Mouse (Mus musculus): ENCODE measurements around the gene Polk. TPM values are rescaled to one million over a fixed set of nuclear protein-coding genes. Genes with fewer than 3 reads are reported as not detected.

Polk gene
- total RNA-seq (2021): 1 to 10 TPM; 7.1 to 8.8 TPM
- long read RNA-seq, experiment 1, partial matches to known transcripts: 1 of 2 reads
- long read RNA-seq, experiment 1, other reads (novel, unspliced or antisense): 1 of 2 reads
- long read RNA-seq, experiment 2, full-length matches to known transcripts: 2 of 6 reads
- long read RNA-seq, experiment 2, partial matches to known transcripts: 1 of 6 reads
- long read RNA-seq, experiment 2, other reads (novel, unspliced or antisense): 3 of 6 reads

DNA sequence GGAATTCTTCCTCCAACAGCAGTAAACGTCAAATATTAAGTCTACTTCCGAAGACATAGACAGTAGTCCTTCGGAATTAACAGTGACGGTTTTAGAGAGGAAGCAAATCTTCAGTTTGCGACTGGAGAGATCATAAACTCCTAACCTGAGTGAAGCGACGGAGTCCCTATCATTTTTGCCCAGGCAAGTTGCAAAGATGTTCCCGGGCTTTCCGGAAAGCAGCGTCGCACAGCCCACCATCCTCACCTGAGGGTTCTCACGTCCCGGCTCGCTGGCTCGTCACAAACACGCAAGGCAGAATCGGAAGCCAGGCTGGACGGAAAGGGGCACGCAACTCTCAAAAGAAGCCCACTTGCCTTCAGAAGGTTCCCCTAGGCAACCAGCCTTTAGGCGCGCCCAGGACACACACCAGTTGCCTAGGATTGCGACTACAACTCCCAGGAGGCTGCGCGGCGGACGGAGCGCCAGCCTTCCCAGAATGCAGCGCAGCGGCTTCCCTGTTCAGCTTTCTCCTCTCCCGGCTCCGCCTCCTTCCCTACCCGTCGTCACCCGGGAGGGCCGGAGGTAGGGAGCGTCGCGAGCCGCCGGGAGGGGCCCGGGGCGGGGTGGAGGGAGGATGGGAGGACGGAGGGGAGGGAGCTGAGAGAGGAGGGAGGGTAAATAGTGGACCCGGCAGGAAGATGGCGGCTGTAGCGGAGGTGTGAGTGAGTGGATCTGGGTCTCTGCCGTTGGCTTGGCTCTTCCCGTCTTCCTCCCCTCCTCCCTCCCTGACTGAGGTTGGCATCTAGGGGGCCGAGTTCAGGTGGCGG lies at the start of gene Polk, which contains the start of gene Col4a3bp:
Polk (minus strand) TSS at position 499 of the 809 bp plus-strand sequence.
Col4a3bp (plus strand) TSS at position 538 of the 809 bp plus-strand sequence.
- peak; percentile 91 to 95 for DNase-seq (ENCODE audit: low spot score in 2 of 2)

DNA sequence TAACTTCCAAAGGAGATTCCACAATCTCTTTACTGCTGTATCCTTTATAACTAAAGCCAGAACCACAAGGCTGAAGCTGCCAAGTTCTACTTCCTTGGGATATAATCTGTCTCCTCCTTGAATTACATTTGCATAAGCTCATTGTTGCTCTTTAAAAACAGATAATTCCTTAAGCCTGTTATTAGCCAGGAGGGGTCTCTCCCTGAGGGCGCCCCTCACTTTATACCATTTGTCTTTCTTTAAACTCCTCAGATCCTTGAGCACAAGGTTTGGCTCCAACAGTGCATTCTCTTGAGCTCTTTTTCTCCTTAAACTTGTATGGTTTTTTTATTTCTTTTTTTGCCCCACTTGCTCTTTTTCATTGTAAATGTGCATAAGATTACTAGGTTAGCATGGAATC lies 46.3 kb upstream of the Polk start:
- no peak for DNase-seq (ENCODE audit: low spot score in 2 of 2)

DNA sequence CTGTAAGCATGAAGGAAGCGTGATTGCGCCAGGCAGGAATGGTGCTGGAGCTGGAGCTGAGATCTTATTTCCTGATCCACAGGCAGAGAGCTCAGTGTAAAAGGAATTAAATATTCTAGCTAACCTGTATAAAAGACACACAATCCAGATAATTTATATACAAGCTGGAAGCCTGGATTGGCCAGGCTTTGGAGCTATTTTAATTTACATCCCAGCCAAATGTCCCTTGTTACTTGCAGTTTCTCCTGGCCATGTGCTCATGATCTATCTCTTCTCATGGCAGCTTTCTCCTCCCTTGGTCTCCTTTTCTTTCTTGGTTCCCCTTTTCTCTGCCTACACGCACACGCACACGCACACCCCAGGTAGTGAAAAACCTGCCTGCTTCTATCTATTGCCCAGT lies 44.2 kb upstream of the Polk start:
- no peak for DNase-seq (ENCODE audit: low spot score in 2 of 2)

DNA sequence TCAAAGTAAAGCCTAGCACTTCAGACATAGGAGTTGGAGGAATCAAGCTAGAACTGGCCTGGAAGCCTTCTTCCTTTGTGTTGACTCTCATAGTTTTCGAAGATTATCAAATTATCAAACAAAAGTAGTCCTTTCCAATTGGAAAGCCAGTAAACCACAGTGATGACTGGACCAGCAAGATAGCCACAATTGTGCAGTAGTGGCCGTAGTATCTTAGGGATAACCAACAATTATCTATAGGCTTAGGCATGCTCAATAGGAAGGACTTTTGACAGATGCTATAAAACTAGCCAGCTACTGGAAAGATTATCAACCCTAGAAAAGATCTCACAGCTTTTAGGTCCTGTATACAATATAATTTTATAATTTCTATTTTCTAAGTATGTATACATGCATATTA lies 41.8 kb upstream of the Polk start:
- no peak for DNase-seq (ENCODE audit: low spot score in 2 of 2)

DNA sequence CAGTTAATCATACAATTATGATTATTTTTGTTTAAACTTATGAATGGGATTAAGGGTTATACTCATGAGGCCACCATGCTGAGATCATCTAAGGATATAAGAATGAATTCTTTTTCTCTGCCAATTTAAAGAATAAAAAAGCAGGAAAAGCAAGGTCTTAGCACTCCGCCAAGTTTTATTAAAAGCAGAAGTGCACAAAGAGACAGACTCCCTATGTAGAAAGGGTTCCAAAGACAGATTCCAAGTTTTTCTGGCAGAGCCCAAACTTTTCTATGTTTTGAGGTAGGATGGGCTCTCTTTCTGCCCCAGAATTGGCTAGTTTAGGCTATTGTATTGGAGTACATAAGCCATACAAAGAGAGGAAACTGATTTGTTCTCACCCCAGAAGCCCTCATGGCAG lies 37.6 kb upstream of the Polk start:
- DNase-seq (ENCODE audit: low spot score in 2 of 2): no peak

DNA sequence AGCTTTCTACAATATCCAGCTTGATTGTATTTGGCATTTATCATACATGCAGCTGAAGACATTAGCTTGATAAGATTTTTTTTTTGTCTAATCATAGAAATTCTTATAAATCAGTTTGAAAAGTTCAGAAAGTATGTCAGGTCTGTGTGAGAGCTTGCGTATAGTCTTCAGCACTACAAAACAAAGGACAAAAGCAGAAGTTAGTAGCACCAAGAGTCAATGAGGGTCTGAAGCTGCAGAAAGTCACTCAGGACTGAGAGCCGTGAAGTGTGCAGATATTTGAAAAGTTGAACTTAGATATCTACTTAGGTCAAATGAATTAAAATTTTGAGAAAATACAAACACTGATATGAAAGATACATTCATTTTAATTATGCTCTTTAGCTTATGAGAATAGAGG lies 36.7 kb upstream of the Polk start:
- no peak for DNase-seq (ENCODE audit: low spot score in 2 of 2)

DNA sequence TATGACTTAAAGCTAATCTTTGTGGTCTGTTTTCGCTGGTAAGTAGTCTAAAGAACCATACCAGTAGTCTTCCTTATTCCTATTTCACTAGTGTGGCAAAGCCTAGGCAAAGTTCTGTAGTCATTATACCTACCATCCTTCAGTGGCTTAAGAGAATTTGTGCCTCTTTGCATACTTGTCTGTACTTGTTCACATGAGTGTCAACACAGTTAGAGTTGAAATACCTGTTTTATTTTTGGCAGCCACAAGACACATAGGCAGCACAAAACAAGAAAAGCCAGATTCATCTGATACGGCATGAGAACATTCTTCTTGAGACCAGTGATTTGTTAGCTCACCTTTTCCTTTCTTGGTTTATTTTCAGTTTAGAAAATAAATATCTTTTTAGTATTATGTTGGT lies 31.8 kb upstream of the Polk start:
- DNase-seq (ENCODE audit: low spot score in 2 of 2): no peak

DNA sequence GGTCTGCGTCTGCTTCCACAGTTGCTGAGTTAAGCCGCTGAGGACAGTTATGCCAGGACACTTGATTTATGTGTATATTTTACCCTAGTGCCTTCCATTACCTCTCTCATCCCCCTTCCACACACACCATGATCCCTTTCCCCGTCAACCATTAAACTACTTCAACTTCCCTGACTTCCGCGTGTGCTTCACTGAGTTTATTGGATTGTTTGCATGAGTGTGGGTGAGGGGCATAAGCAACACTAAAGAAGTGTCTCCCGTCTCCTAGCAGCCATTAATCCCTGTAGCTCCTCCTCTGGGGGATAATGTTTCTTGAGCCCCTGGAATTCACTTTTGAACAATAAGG lies 28.6 kb upstream of the Polk start:
- DNase-seq (ENCODE audit: low spot score in 2 of 2): no peak

DNA sequence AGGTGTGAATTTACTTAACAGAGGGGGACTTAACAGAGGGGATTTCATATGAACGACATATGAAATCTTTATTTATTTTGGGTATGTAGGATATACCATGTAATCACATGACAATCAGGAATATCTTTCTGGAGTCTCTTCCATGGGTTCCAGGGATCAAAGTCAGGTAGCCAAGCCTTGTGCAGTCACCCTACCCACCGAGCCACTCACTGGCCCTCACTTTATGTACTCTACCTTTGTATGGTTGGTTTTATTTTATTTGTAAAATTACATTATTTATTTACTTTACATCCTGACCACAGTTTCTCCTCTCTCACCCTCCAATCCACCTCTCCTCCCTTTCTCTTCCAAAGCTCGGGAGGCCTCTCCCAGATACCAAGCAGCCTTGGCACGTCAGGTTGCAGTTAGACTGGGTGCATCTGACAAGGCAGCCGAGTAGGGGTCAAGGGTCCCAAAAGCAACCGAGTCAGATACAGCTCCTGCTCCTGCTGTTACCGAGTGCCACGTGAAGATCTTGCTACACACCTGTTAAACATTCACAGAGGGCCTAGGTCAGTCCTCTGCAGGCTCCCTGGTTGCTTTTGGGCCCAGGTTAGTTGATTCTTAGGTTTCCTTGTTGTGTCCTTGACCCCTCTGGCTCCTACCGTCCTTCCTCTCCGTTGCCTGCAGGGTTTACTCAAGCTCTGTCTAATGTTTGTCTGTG lies 28.1 kb upstream of the Polk start:
- DNase-seq (ENCODE audit: low spot score in 2 of 2): no peak

DNA sequence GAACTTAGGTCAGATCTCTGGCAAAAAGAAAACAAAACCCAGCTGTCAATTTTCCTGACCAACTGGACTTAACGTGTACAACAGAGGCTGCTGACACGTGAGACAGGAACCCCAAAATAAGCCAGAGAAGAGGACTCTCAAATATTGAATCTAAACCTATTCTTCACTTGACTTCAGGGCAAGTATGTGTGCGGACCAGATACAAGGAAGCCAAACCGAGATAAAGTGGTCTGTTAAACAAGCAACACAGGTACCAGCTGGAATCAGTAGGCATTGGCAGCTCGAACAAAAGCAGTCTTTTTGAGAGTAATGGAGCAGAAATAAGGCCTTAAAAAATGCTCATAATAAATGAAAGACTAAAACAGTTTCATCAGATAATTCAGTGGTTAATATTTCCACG lies 25.6 kb upstream of the Polk start:
- DNase-seq (ENCODE audit: low spot score in 2 of 2): no peak

DNA sequence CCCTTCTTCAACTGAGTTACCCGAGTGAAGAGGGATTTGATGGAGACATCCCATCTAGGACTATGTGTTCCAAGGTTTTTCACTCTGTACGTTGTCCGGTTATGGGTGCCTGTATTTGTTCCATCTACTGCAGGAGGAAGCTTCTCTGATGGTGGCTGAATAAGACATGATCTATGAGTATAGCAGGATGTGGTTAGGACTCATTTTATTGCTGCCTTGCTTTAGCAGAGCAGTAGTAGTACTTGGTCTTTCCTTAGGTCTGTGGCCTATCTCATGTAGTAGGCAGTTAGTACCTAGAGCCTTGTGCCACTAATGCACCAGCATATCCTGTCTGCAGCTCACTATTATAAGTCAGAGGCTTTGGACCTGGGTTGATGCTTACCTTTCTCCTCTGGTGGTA lies 12.7 kb upstream of the Polk start:
- no peak for DNase-seq (ENCODE audit: low spot score in 2 of 2)

DNA sequence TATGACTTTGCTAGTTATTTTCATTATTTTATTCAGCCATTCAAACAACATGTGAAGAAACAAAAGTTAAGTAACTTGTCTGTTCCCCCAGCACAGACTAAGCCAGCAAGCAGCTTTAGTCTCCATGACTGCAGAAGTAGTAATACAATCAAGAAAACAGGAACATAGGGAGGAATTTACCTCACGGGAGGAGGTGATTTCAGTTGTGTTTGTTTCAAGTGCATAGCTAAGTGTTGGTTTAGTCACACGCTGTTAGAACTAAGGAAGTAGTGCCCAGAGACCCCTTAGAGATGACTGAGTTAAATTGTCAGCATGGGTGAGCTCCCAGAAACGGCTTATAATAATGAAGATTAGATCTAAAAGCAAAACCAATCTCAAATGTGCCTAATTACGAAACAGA lies 5.6 kb upstream of the Polk start:
- DNase-seq (ENCODE audit: low spot score in 2 of 2): no peak

DNA sequence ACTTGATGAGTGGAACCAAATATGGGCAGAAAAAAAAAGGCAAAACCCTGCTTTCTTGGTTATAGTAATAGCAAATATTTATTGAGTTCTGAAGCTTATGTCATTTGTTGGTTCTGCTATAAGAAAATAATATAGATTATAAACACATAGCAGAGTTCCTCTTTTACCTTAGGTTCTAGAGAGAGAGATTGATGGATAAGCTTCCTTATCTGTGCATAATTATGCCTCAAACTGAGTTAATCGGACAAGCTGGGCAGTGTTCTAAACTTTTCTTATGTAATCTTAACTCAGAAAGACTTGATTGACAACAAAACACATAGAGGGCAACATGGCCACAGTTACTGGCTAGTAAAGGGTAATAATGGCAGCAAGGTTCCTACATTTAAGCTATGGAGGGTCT lies 4.9 kb upstream of the Polk start:
- no peak for DNase-seq (ENCODE audit: low spot score in 2 of 2)

DNA sequence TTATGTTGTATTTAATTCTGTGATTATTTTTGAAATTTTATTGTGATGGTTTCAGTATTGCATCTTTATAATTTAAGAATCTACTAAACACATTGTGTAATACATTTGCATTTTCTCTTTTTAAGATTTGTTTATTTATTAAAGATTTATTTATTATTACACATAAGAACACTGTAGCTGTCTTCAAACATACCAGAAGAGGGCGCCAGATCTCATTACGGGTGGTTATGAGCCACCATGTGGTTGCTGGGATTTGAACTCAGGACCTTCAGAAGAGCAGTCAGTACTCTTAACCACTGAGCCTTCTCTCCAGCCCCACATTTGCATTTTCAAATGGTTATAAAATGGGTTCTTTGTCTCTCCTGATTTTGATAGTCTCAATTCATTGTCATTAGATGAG lies 2.1 kb upstream of the Polk start:
- no peak for DNase-seq (ENCODE audit: low spot score in 2 of 2)

DNA sequence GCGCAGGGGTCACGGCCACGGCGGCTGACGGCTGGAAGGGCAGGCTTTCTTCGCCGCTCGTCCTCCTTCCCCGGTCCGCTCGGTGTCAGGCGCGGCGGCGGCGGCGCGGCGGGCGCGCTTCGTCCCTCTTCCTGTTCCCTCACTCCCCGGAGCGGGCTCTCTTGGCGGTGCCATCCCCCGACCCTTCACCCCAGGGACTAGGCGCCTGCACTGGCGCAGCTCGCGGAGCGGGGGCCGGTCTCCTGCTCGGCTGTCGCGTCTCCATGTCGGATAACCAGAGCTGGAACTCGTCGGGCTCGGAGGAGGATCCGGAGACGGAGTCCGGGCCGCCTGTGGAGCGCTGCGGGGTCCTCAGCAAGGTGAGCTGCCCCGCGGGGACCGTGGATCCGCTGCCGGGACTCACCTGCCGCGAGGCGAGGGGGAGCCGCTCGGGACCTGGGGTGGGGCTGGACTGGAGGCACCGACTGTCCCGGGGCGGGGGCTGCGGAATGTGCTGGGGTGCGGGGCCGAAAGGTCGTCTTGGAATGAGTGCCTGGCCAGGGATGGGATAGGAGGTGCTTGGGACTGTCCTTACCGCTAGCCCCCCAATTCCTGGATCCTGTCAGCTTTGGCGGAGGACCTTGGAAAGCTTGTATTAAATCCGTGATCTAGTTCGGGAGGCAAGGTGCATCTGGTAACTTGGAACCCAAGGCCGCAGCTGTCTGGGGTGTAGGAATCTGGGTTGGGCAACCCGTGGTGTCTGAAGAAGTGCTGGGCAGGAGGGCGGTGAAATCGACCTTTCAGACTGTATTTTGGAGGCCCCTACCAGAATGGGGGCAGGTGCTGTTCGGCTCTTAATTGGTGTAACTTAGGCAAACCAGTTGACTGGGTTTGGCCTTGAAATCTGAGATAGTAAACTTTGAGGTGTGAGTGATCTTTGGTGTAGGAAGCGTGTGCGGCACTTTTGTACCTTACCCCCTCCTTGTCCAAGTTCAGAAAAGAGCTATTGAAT lies 817 bp upstream of the Polk start:
- DNase-seq (ENCODE audit: low spot score in 2 of 2): peak; percentile 42 to 65

DNA sequence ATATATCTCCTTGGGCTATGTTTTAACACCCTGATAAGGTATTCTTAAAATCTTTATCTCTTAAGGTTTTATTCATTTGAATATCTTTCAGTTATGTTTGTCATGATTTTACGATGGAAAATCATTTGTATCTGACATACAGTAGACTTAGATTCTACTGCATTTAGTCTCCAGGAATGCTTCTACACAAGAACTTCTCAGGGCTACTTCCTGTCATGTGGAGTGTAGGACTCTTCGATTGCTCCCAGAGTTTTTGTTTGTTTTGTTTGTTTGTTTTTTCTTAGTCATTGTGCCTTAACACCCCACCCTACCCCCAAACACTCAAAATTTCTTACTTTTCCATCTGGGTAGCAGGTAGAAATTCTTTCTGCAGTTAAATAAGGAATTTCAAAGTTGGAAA lies 998 bp downstream of the Polk start:
- DNase-seq (ENCODE audit: low spot score in 2 of 2): no peak

DNA sequence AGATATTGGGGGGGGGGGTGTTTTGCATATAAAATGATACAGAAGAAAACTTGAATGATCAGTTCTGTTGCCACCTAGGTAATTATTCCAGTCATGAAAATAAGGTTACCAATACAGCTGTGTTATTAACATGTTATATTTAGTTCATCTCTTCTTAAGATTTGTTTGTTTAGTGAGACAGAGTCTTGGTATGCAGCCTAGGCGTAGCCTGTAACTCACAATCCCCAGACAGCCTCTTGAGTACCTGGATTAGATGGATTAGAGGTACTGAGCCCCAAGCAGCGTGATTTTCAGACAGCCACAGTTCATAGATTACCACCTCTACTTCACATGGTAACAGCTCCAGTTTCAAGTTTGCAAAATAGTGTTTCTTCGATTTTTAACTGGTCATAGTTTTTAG lies 4.3 kb downstream of the Polk start:
- no peak for DNase-seq (ENCODE audit: low spot score in 2 of 2)

DNA sequence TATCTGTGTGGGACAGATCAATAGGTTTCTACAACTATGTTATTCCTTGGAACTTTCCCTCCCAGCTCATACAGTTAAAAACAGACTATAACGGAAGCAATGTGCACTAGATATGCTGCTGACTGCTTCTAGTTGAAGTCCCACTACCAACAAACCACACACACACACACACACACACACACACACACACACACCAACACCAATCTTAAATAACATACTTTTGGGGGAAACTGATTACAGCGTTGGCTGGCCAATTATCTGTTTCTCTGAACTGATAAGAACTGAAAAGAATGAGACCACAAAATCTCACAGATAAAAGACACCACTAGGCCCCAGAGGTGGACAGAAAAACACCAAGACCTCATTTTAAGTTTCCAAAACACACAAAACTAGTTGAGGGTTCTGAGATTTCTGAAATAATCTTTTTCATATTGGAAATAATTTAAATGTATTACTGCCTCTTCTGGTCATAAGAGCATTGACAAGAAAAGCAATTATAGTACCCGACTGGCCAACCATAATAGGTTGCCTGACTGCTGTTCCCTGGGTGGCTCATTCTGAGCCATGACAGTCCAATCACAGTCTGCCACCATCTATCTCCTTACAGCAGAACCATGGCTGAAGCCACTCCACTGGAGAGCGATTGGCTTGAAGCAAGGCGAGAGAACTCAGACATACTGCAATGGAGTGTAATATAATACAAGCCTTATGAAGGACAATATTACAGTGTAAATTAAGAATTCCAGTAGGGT lies 5.4 kb downstream of the Polk start:
- DNase-seq (ENCODE audit: low spot score in 2 of 2): no peak

DNA sequence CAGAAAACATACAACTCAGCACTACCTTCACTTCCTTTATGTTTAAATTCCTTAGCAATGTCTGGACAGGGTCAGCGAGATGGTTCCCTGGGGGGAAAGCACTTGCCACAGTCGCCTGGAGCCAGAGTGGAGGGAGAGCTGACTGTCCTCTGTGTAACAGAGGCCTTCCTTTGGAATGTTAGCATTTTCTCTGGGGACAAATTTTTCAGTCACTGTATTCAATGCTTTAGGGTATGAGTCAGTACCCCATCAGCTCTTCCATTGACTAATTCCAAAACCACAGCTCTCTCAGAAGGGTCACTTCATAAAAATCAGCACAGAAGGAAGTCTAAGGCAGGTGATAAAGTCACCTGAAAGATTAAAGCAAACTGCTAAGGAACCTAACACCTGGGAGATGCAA lies 8.6 kb downstream of the Polk start:
- no peak for DNase-seq (ENCODE audit: low spot score in 2 of 2)

DNA sequence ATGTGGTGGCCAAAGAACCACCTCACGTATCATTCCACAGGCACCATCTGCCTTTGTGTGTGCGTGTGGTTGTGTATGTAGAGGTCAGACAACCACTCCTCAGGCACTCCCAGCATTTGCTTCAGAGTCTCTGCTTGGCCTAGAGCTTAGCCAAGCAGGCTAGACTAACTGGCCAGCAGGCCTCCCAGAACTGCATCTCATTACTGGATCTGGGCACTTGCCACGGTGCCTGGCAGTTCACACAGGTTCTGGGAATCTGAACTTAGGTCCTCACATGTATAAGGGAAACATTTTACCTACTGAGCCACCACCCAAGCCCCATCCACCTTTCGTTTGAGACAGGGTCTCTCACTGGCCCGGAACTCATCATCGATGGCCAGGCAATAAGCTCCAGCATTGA lies 10.2 kb downstream of the Polk start:
- no peak for DNase-seq (ENCODE audit: low spot score in 2 of 2)
